Mouse (Mus musculus) effector memory CD4-positive, alpha-beta T cell, adult 7 months (primary cell): ENCODE data around the gene Por. TPM values are rescaled to one million over a fixed set of nuclear protein-coding genes. Genes with fewer than 3 reads are reported as not detected.

Source experiments
- polyA plus RNA-seq: library from polyadenylated mRNA; unstranded; fragments of 100-300 nt; shearing (Covaris generic); gene quantifications from one replicate; pipeline ENCODE4 v1.2.1, GENCODE M21; 2017

The Por gene
- polyA plus RNA-seq = 118 TPM

DNA sequence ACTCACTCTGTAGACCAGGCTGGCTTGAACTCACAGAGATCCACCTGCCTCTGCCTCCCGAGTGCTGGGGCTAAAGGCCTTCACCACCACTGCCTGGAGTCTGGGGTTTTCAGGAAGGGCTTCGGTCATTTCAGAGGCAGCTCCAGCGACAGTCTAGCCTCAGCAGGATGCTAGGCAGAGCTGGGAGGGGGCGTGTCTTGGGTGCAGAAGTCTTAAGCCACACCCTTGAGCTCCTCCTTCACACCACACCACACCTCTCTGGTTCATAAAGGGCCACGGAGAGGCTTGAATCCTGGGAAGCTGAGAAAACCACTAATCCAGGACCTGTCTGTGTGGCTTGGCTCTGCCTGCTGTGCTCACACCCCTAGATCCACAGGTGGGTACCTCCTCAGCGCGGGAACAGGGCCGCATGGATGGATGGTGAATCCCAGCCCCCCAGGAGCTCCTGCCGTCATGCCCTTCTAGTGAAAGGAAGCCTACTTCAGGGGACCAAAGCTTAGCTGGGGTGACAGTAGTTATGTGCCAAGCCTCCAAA is at the start of gene Por:
Por (plus strand) TSS at position 293 of the 535 bp plus-strand sequence.

DNA sequence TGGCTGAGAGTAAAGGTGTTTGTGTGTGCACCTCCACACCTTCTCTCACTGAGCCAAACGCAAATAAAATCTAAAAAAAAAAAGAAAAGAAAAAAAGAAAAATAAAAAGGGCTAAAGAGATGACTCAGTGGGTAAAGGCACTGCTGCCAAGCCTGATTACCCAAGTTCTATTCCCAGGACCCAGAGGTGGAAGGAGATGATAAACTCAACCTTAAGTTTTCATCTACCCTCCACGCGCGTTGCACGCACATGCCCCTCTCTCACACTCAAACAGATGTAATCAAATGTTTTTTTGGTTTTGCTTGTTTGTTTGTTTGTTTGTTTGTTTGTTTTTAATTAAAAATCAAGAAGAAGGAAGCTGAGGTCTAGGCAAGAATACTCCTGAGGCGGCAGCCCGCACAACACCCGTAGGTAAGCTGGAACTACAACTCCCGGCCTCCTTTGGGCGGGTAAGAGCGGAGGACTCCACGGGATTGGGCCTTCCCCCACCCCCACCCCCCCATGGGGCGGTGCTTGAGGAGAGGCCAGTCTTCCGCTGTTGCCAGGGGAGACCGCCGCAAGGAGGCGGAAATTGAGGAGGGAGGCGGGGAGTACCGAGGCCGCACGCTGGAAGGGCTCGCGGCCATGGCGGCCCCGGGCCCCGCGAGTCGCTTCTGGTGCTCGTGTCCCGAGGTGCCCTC is 37.6 kb upstream of the Por start, which contains the start of gene Rhbdd2:
Rhbdd2 (plus strand) TSS at position 502 of the 680 bp plus-strand sequence.

DNA sequence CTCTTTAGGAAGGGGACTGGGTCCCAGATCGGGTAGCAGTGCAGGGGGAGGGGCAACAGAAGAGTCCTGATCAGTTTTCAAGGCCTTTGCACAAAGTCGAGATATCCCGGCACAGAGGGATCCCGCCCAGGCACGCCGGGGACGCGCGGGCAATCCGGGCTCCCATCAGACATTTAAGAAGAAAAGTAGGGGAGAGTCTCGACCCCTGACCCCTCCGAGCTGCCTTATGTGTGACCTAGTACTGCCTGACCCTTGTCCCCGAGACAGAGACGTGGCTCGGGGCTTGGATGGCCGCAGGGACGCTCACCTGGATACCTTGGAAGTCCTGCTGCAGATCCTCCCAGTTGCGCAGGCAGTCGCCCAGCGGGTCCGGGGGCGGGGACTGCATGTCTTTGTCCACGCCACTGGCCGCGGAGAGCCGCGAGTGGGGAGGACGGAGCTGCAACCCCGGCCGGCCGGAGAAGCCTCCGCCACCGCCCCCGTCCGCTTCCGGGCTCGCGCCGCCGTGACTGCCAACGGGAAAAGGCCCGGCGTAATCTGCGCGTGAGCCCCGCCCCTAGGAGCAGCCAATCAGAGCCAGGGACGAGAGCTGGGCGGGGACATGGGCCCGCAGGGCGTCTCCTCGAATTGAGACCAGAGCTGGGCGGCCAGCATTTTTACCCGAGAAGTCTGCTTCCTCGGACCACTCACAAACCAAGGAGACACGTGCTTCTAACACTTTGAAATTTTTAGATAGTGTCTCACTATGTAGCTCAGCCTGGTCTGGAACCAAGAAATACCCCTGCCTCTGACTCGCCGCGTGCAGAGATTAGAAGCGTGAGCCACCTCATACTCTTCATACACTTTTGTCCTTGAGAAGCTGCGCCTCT is 74.1 kb downstream of the Por start, which contains the start of gene Tmem120a:
Tmem120a (minus strand) TSS at position 708 of the 869 bp plus-strand sequence.

DNA sequence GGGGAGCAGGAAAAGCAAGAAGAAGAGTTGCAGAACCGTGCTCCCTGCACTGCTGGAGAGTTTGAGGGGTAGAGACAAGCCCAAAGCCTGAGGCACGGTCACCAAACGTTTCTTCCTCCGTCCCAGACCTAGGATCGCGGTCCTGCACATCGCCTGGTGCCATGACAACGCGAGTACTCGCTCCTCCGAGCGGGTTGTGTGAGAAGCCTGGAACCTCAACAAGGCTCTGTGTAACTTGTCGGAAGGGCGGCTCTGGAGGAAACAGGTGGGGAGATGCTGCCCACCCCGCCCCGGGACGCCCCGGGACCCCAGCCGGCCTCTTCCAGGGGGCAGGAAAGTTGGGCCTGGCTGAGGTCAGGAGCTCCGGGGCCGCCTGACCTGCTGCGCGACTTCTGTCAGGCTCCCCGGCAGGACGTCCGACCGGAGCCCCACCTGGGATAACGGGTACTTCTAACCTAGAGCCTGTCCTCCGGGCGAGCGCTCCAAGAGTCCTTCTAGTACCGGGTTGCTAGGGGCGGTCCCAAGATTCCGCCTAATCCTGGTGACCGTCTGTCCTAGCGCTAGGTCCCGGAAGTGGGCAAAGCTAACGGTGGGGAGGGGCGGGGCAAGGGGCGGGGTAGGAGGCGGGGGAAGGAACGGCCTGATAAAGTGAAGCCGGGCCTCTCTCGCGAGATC is 108.1 kb downstream of the Por start, which contains the start of gene Styxl1:
Styxl1 (minus strand) TSS at position 590 of the 675 bp plus-strand sequence.

DNA sequence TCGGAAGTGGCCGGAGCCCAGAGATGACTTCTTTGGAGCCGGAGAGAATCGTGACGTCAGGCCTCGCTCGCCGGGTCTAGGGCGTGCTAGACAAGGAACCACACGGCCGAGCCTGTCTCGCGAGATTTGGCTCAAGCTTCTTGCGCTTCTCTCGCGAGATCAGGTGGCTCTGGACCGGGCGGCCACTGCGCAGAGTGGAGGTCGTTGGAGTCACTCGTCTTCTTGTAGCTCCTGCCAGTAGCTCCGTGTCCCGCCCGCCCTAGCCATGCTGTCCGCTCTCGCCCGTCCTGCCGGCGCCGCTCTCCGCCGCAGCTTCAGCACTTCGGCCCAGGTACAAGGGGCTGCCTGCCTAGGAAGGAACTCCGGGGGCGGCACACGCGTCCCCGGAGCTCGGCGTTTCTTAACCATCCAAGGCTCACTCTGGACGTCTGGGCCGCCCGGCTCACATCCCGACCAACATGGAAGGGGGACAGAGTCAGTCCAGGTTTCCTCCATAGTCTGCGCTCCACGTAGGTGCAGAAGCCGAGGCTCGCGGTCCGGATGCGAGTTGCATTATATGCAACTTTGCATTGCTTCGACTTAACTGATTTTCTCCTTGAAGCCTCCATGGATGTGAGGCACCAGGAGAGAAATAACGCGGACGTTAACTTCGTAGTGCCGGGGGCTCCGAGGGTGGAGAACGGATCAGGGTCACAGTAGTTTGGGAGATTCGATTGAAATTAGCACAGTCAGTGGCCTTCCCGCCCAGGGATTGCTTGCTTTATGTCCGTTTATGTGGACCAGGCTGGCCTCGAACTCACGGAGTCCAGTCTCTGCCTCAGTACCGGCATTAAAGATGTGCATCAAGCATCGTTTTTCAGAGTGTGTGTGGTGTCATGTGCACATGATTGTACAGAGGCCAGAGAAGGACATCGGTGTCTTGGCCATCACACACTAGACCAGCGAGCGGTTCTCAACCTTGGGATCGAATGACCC is 108.9 kb downstream of the Por start, which contains the start of gene Mdh2:
Mdh2 (plus strand) TSS at position 10 of the 975 bp plus-strand sequence.

Other genes with a start within 250 kb of the Por start
- 15.5 TPM for gene Hip1, start 124.9 kb upstream of the Por start, polyA plus RNA-seq
- gene Ccl26, start 106.5 kb upstream of the Por start, polyA plus RNA-seq = not detected
- gene Ccl24, start 97.0 kb upstream of the Por start, polyA plus RNA-seq = not detected
- gene Rhbdd2, start 37.4 kb upstream of the Por start, polyA plus RNA-seq = 25.0 TPM
- 45.2 TPM for gene Tmem120a, start 74.4 kb downstream of the Por start, polyA plus RNA-seq
- 0.78 TPM for gene Styxl1, start 108.4 kb downstream of the Por start, polyA plus RNA-seq
- 362 TPM for gene Mdh2, start 108.4 kb downstream of the Por start, polyA plus RNA-seq
- 0.49 TPM for gene Srrm3, start 136.9 kb downstream of the Por start, polyA plus RNA-seq
- gene Hspb1, start 217.9 kb downstream of the Por start, polyA plus RNA-seq = 6.1 TPM